Mouse (Mus musculus): ENCODE data around the gene Trhr2.

Gene Trhr2

DNA sequence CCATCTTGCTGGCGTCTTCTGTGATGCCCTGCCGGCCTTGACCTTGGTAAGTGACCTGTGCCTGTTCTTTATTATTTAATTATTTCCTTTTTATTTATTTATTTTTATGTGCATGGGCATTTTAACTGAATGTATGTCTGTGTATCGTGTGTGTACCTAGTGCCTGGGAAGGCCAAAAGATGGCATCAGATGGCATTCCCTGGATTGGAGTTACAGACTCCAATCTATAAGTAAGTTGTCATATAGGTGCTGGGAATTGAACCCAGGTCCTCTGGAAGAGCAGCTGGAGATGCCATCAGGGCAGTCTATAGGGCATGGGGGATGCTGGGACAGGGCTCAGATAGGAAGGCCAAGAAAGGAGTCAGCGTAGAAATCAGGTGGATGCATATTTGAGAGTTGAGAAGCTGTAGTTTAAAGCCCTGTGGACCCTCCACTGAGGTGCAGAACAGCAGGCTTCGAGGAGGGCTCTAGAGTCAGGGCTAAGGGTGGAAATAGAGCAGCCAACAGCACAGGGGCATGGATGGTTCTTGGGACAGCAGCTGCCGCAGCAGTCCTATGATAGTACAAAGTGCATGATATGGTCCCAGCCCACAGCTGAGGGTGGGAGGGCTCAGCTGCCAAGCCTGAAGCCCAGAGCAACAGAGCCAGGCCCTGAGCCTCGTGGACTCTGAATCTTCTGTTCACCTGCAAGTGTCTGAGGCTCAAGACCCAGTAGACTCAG lies at the start of gene Trhr2:
TSS of gene Trhr2 (minus strand) at position 51 of the 721 bp plus-strand sequence.
- DNase-seq (ENCODE audit: low spot score in 2 of 2): no peak

DNA sequence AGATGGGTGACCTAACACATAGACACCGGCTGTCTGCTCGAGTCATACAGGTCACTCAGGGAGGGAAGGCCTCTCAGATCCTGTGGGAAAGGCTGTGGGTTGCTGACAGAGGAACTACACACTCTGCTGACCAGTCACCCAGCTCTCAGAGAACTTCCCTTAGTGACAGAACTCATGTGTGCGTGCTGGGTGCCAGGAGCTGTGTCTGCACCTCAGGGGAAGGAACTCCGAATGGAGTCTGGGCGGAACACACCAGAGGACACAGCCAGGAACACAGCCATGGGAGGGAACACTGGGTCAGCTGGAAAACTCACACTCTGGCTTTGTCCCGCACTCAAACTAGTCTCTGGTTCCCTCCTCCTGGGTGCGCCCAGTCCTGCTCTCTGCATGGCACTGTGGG lies 47.1 kb upstream of the Trhr2 start:
- no peak for DNase-seq (ENCODE audit: low spot score in 2 of 2)

DNA sequence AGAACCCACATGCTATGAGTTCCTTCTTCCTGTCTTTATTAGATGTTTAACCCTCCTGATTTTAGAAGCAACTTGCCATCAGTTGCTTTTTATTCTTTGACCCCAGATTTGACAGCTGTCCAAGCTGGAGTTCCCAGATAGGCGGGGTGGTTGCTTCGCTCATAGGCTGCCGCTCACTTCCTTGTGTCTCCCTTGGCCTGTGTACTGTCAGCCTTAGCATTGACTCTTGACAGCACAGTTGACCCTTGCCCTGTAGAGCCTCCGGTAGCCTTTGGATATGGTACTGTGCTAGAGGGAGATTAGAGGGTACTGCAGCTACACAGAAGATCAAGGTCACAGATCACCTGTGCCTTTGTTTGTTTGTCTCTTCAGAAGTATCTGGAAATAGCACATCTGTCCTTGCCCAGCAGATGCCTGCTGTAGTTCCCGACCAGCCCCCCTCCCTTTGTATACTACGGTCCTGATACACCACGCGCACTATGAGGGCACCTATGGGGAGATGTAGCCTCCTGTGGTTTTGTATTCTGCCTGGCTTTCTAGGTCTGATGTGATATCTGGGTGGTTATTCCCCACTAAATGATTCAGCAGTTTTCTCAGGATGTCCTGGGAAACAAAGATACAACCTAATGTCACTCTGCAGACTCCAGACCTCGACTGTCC lies 44.7 kb upstream of the Trhr2 start:
- no peak for DNase-seq (ENCODE audit: low spot score in 2 of 2)

DNA sequence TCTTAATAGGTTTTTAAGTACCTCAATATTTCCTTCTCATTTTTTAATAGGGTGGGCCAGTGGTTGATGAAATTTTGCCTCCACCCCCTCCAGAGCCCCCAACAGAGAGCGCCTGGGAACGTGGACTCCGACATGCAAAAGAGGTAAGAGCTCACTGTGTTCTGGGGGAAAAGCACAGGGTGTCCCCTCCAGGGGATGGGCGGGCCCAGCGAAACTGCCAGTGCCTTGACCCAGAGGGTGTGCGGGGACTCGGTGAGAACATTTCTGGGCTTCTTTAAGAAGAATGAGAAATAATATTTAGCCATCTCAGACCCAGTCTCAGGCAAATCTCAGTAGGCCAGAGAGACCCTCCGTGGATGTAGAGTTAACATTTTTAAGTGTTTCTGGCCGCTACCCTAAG lies 37.6 kb upstream of the Trhr2 start:
- no peak for DNase-seq (ENCODE audit: low spot score in 2 of 2)

DNA sequence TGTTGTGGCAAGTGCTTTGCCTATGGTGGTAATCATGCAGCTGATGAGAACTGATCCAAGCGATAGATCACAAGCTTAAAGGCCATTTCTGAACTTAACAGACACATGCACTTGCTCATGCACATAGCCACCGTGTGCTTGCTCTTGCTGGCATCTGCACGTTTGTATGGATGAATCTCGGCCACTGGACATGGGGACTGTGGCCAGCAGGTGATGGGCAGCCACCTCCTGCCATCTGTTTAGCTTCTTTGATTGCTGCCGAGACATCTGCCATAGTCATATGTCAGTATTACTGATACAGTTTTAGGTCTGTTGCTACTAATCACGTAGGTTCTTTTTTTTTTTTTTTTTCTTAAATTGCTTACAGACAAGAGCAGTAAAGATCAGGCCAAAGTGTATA lies 34.7 kb upstream of the Trhr2 start:
- no peak for DNase-seq (ENCODE audit: low spot score in 2 of 2)

DNA sequence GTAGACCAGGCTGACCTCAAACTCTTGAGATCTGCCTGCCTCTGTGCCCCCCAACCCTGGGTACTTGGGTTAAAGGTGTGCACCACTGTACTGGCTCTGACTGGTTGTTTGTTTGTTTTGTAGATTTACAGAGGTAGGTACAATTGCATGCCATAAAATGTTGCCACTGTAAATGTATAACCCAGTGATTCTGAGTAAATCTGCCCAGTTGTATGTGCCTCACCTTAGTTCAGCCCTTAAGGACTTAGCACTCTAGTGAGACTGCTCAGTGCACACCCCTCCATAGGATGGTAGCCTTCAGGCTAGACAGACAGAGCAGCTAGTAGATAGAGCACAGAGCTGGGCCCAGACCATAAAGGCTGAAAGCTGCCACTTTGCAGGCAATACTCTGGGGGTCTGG lies 33.2 kb upstream of the Trhr2 start:
- DNase-seq (ENCODE audit: low spot score in 2 of 2): no peak

DNA sequence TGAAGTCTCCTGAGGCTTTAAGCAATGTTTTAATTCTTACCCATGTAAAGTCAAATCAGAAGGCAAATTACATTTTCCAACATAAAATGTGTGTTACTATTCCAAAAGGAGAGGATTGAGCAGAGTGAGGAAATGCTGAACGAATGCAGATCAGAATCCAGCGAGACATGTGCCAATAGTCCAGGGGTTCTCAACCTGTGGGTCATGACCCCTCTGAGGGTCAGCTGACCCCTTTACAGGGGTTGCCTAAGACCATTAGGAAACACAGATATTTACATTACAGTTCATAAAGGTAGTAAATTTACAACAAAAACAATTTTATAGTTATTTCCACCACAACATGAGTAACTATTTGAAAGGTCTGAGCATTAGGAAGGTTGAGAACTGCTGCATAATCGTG lies 30.2 kb upstream of the Trhr2 start:
- no peak for DNase-seq (ENCODE audit: low spot score in 2 of 2)

DNA sequence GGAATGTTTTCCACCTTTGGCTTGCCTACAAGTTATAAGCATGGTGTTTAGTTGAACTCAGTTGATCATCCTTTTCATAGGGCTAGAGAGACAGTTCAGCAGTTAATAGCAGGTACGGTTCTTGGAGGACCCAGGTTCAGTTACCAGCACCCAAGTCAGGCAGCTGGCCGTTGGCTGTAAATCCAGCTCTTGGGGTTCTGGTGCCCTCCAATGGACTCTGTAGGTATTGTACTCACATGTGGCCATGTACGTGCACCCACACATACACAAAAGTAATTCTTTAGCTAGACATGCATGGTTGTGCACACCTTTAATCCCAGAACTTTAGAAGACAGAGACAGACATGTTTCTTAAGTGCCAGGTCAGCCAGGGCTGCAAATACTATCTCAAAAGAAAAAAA lies 28.8 kb upstream of the Trhr2 start:
- DNase-seq (ENCODE audit: low spot score in 2 of 2): no peak

DNA sequence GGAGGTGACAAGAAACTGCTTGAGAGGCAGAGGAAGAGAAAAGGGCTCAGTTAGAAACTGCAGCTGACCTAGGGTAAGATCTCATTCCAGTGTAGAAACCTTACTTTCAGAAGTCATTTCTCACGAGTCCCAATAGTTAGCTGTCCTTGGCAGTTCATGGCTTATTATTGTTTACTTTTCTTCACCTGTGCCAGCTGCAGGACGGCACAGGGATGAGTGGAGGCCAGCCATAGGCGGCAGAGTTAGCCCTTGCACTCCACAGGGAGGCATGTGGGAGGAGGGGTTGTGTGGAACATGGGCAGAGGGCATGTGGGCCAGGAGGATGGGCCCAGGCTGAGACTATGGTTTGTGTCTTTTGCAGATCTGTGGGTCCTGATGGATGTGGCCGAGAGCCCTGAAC lies 22.5 kb upstream of the Trhr2 start:
- no peak for DNase-seq (ENCODE audit: low spot score in 2 of 2)

DNA sequence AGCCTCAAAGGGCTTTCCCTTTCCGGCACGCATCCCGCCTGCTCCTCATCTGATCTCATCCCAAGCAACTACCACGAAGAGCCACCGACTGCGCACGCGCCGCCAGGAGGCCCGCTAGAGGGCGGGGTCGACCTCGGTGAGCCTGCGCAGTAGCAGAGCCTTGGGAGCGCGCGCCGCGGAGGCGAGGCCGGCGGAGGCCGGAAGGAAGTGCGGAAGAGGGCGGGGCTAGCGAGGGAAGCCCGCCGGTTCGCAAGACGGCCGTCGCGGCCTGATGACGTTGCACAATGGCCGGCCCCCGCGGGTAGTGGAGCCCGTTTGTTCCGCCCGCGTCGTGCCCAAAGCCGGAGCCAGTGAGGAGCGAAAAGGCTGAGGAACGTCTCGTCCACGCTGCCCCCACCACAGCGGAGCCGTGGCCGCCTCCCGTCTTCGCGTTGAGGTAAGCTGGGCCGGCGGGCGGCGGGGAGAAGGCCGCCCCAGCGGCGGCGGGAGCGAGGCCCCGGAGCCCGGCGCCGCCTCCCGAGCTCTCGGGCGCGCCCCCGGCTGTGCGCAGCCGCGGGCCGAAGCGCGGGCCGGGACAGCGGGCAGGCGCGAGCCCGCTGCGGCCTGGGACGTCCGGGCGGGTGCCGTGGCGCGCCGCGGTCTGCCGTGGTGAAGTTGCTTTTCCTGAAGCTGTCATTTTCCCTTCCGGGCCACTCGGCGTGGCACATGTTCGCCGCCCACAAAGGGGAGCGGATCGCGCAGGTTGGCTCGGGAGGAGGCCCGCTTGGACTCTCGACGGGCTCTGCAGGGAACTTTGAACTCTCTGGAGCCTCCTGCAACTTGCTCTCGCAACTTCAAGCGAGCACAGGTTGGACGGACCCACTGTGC lies 16.1 kb upstream of the Trhr2 start, which contains the start of gene Zc3h18:
TSS of gene Zc3h18 (plus strand) at position 245 of the 867 bp plus-strand sequence.
- DNase-seq (ENCODE audit: low spot score in 2 of 2): peak; percentile 98 to 99

DNA sequence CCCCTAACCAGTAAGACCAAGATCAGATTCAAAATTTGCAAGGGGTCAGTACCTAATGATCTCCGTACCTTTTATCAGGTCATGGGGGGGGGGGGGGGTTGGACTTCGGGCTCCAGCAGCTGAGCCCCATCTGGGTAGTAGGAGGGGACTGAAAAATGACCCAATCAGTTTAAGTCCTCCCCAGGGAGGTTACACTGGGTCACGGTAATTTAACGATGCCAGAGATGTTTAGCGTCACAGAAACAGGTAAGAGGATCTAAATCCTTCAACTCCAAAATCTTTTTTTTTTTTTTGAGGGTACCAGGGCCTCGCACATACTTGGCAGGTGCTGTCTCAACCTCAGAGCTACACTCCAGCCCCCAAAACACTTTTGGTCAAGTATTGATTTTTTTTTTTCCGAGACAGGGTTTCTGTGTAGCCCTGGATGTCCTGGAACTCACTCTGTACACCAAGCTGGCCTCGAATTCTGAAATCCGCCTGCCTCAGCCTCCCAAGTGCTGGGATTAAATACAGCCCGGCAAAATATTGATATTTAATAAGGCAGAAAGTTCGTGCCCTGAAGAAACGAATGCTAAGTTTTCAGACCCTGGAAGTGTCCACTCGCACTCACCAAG lies 15.3 kb upstream of the Trhr2 start:
- no peak for DNase-seq (ENCODE audit: low spot score in 2 of 2)

DNA sequence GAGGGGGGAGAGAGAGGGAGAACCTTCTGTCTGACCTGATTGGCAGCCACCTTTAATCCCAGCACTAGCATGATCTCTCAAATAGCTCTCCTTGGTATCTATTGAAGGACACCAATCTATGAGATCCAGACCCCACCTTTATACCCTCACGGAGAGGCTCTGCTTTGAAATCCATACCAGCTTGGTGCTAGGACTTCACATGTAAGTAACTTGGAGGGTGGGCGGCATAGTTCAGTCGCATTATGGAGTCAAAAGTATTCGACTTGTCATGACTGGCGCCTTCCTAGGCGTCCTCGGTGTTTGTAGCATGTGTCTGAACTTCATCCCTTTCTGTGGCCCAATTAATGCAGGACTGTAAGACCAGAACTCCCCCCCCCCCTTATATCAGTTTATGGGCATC lies 14.8 kb upstream of the Trhr2 start:
- no peak for DNase-seq (ENCODE audit: low spot score in 2 of 2)

DNA sequence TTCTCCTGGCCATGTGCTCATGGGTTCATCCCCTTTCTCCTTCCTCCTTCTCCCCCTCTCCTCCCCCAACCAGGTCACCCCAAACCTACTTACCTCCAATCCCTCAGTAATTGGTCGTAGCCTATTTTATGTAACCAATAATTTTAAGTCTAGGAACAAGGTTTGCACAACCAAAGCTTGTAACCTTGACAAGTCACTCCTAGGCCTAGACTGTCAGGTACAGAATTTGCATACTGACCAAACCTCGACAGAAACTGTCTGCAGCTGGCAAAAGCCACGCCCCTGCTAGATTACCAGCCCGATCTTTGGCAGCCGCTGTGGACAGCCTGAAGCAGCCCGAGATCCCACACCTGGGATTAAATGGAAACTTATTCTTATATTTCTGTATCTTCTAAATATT lies 11.2 kb upstream of the Trhr2 start:
- DNase-seq (ENCODE audit: low spot score in 2 of 2): no peak

DNA sequence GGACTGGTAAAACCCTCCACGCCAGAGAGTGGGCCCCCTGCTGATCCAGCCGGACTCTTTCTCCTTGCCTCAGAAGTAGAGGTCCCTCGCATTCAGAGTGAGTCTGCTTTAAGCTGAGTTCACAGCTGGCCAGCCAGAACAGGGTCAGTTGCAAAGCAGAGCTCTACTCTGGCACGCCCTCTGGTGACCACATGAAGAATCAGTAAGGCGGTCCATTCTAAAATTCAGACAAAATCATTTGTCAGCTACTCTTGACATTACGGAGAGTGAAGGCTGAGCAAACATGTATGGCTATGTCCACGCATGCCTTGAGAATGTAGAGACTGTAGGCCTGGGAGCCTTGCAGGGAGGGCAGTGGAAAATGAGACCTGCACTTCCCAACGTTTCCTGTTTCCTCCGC lies 9.1 kb upstream of the Trhr2 start:
- peak; percentile 45 to 55 for DNase-seq (ENCODE audit: low spot score in 2 of 2)

DNA sequence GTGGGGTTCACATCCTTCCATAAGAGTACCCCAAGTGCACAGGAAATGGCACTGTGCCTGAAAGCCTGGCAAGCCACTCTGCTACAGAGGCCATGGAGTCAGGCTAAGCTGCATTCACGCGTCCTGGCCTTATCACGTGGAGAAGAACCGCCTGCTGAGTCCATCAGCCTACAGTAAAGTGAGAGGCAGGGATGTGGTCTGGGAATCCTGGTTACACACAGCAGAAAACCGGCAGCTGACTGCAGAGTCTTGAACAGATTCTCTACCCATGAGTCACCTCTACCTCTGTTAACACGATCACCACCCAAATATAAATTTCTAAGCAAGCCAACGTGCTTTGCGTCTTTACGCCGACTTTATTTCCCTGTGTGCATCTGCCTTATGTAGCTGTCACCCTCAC lies 7.9 kb upstream of the Trhr2 start:
- DNase-seq (ENCODE audit: low spot score in 2 of 2): no peak

DNA sequence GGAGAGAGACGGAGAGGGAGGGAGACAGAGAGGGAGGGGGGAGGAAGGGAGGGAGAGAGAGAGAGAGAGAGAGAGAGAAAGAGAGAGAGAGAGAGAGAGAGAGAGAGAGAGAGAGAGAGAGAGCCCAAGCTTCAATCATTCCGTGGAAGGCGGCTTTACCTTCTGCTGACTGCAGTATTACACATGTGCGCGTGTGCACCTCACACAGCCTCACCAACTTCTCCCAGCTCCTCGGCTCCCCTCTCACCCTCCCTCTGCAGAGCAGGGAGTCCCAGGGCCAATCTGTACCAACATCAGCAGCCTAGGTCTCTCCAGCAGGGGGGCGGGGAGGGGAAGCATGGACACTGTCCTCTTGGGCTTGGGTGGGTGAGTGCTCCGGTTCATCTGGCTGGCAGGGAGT lies 2.4 kb upstream of the Trhr2 start:
- no peak for DNase-seq (ENCODE audit: low spot score in 2 of 2)

DNA sequence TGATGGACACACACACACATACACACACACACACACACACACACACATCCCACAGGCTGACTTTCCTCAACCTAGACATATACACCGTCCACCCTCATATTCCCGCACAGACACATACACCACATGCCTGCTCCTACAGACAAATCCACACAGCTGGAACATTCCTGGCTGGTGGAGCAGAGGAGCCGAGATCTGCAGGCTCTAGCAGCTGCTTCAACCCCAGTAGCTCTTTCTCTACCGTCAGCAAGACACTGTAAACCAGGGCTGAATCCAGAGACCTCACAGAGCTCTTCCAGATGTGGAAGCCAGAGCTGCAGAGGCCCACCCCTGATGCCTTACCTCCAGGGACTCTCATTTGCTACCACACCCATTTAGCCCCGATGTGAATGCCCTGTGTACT lies 1.7 kb upstream of the Trhr2 start:
- DNase-seq (ENCODE audit: low spot score in 2 of 2): no peak

DNA sequence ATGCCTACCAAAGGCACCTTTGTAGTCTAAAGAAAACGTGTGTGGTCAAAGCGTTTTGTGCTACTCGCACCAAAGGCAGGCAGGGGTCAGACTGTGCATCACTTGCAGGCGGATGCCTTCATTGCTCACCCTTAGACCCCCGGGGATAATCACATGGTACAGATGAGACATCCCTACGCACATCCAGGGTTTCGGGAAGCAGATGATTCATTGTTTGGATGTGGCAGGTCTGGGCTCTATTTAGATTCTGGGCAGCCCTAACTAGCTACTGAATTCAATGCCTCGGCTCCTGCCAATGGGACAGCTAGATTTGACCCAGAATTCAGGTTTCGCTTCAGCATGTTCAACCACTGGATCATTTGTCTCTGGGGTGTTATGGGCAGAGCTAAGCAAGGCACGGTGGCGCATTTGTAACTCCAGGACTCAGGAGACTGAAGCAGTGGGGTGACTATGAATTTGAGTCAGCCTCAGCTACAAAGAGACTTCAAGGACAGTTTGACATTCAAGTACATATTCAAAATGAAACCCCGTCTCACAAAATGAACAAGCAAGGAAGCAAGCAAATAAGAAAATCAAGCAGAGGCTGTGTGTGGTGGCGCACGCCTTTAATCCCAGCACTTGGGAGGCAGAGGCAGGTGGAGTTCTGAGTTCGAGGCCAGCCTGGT lies 1.3 kb downstream of the Trhr2 start:
- no peak for DNase-seq (ENCODE audit: low spot score in 2 of 2)

DNA sequence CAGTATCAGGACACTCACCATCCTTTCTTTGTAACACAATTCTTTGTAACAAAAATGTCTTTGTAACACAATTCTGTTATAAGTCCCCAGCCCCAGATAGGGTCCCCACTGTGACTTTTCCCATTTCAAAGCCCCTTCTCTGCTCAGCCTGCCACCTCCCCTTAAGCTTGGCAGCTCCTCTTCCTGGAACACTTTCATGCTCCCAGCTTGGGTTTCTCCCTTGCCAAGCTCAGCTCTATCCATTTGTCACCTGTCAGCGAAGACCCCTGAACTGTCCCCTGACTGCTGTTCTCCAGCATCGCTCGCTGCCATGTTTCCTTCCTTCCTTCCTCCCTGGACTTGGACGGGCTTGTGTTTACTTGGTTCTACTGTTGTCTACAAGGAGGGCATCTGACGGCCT lies 2.9 kb downstream of the Trhr2 start:
- no peak for DNase-seq (ENCODE audit: low spot score in 2 of 2)

DNA sequence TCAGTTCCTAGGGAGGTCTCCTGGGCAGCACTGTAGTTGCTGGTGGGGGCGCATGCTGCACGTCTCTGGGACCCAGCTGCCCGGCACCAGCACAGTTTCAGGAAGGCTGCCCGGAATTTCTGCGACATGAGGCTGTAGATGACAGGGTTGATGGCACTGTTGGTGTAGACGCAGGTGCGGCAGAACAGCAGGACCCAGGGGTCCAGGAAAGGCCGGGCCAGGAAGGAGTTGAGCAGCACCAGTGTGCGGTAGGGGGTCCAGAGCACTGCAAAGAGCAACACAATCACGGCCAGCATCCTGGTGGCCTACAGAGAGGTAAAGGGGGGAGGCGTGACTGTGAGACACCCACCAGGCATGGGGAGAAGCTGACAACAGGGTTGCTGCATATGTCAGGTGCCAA lies 3.3 kb downstream of the Trhr2 start:
- DNase-seq (ENCODE audit: low spot score in 2 of 2): no peak

Measured in right cerebral cortex, postnatal 36 days (tissue).